Mouse (Mus musculus) neural tube, embryonic 14.5 days (tissue): Measurements from ENCODE around the gene Slc35c2. TPM values are rescaled to one million over a fixed set of nuclear protein-coding genes. Genes with fewer than 3 reads are reported as not detected.

Experiments
- ATAC-seq: fragments of 200-750 bp; cut with Nextera tagmentation; 2 replicates; pipeline ENCODE4 v1.8.0; 2017; ENCODE audit warnings: low read depth, mild to moderate bottlenecking, moderate TSS enrichment, moderate library complexity
- H3K27ac ChIP-seq: fragments of 300-500 bp; sonication (generic); 2 replicates; pipeline ENCODE4 v1.5.1; 2014; ENCODE audit warnings: low read depth, mild to moderate bottlenecking, control low read depth, low read length, moderate library complexity, mixed read lengths
- H3K27me3 ChIP-seq: fragments of 300-500 bp; sonication (generic); 2 replicates; pipeline ENCODE4 v1.6.1; 2014; ENCODE audit warnings: low read length; ENCODE audit not compliant: control insufficient read depth, insufficient read depth
- H3K36me3 ChIP-seq: fragments of 300-500 bp; sonication (generic); 2 replicates; pipeline ENCODE4 v1.6.1; 2014; ENCODE audit warnings: low read length, mixed read lengths; ENCODE audit not compliant: control insufficient read depth, insufficient read depth
- H3K4me1 ChIP-seq: fragments of 300-500 bp; sonication (generic); 2 replicates; pipeline ENCODE4 v1.6.1; 2014; ENCODE audit warnings: low read length; ENCODE audit not compliant: control insufficient read depth, insufficient read depth
- H3K4me2 ChIP-seq: fragments of 300-500 bp; sonication (generic); 2 replicates; pipeline ENCODE4 v1.6.1; 2014; ENCODE audit warnings: mild to moderate bottlenecking, low read depth, low read length, control low read depth
- H3K4me3 ChIP-seq: fragments of 300-500 bp; sonication (generic); 2 replicates; pipeline ENCODE4 v1.5.1; 2014; ENCODE audit warnings: low read depth, low read length, control low read depth, mixed read lengths
- H3K9ac ChIP-seq: fragments of 300-500 bp; sonication (generic); replicated peaks from 2 replicates; pipeline ENCODE4 v1.6.1; 2014; ENCODE audit warnings: low read depth, mild to moderate bottlenecking, control low read depth, low read length, mixed read lengths
- H3K9me3 ChIP-seq: fragments of 300-500 bp; sonication (generic); 2 replicates; pipeline ENCODE4 v1.6.1; 2016; ENCODE audit warnings: low read length; ENCODE audit not compliant: control insufficient read depth
- WGBS: fragments of 180-500 bp; shearing (Covaris S2); extraction: QIAGEN DNeasy Blood & Tissue Kit; methylation state at CpG from one replicate; pipeline ENCODE4 v1.1.7; 2014; 5-methylcytosine and 5-hydroxymethylcytosine counted together
- polyA plus RNA-seq: library from polyadenylated mRNA; unstranded; fragments of >200 nt; fragmentation: Nextera tagmentation; extraction: Ambion mirVana; gene quantifications from 2 replicates; pipeline ENCODE4 v1.2.1, GENCODE M21; 2014

The Slc35c2 gene
- polyA plus RNA-seq, 1 experiment from 2014 or later: 59.0 TPM

GRCm38 (mm10) chr2:165229050-165229449 lies 58.6 kb downstream of the Slc35c2 start:
- Histone ChIP-seq H3K27me3 (peaks cover 23% of the 10 kb centered on the region), H3K27ac (no peak overlapping the region), H3K4me1 (peaks cover 8% of the 10 kb centered on the region; the same call in 1 of the 2 replicates), H3K36me3 (no peaks in the 10 kb centered on the region), H3K4me2 (no peak overlapping the region), H3K4me3 (no peak overlapping the region), H3K9me3 (no peaks in the 10 kb centered on the region), H3K9ac (no peak overlapping the region)
- no peak for ATAC-seq
- WGBS: 87% methylated on average over 11 of the region's 11 CpGs

Other genes starting within 250 kb of the Slc35c2 start
- gene Cd40, start 232.2 kb downstream of the Slc35c2 start, polyA plus RNA-seq: 5.5 and 10.6 TPM in 2 replicates
- gene 1700025C18Rik, start 197.1 kb downstream of the Slc35c2 start, polyA plus RNA-seq: not detected in 2 replicates
- gene Cdh22, start 53.0 kb downstream of the Slc35c2 start, polyA plus RNA-seq: 9.0 and 10.5 TPM in 2 replicates
- 98.8 and 110 TPM in 2 replicates for gene Elmo2, start 38.6 kb upstream of the Slc35c2 start, polyA plus RNA-seq
- 6.1 and 7.0 TPM in 2 replicates for gene Zfp663, start 80.9 kb upstream of the Slc35c2 start, polyA plus RNA-seq
- gene Zfp334, start 100.4 kb upstream of the Slc35c2 start, polyA plus RNA-seq: 12.0 and 15.0 TPM in 2 replicates
- gene Ocstamp, start 112.5 kb upstream of the Slc35c2 start, polyA plus RNA-seq: not detected in 2 replicates
- 1.3 and 2.9 TPM in 2 replicates for gene Slc13a3, start 185.4 kb upstream of the Slc35c2 start, polyA plus RNA-seq
- 36.9 and 39.2 TPM in 2 replicates for gene Trp53rka, start 205.5 kb upstream of the Slc35c2 start, polyA plus RNA-seq
- 1.1 and 2.3 TPM in 2 replicates for gene Slc2a10, start 215.9 kb upstream of the Slc35c2 start, polyA plus RNA-seq